Mouse (Mus musculus): ENCODE data around the gene Sntb2.

- TF ChIP-seq CTCF (IDR thresholded peaks at IDR 0.05; ENCODE audit: low read depth), result no peak
- no peak for TF ChIP-seq EP300 (IDR thresholded peaks at IDR 0.05; ENCODE audit: low read depth)
Measured at GRCm38 (mm10) chr8:106963365-106963764, 27.8 kb downstream of the Sntb2 start.

Measured in heart, postnatal 0 days (tissue).